Mouse (Mus musculus) heart, postnatal 0 days (tissue): ENCODE data around the gene Orm2.

ENCODE experiments used
- CTCF ChIP-seq: IDR thresholded peaks from 2 replicates; pipeline ENCODE4 v1.5.1; 2016; ENCODE audit warnings: antibody characterized with exemption, control low read depth, low read depth
- EP300 ChIP-seq: IDR thresholded peaks from 2 replicates; pipeline ENCODE4 v1.6.1; 2016; ENCODE audit warnings: antibody characterized with exemption, low read depth

GRCm38 (mm10) chr4:63385253-63385652 lies 23.0 kb downstream of the Orm2 start:
- no peak for TF ChIP-seq CTCF
- no peak for TF ChIP-seq EP300
